Mouse (Mus musculus) midbrain, postnatal 0 days (tissue): ENCODE measurements around the gene Emc6. TPM values are rescaled to one million over a fixed set of nuclear protein-coding genes. Genes with fewer than 3 reads are reported as not detected.

ENCODE experiments used
- ATAC-seq: fragments of 200-750 bp; cut with Nextera tagmentation; 2 replicates; pipeline ENCODE4 v1.8.0; 2017; ENCODE audit warnings: moderate number of reproducible peaks, mild to moderate bottlenecking, moderate TSS enrichment, moderate library complexity; ENCODE audit not compliant: low FRiP score
- DNase-seq: peaks from one replicate; pipeline ENCODE4 v3.0.0-alpha.2; 2015; ENCODE audit warnings: low spot score
- H3K27ac ChIP-seq: fragments of 300-500 bp; sonication (generic); 2 replicates; pipeline ENCODE4 v1.5.1; 2014; ENCODE audit warnings: low read depth, mild to moderate bottlenecking, low read length, mixed read lengths
- H3K27me3 ChIP-seq: fragments of 300-500 bp; sonication (generic); 2 replicates; pipeline ENCODE4 v1.6.1; 2014; ENCODE audit warnings: low read length, control low read depth, mixed read lengths; ENCODE audit not compliant: insufficient read depth
- H3K36me3 ChIP-seq: fragments of 300-500 bp; sonication (generic); 2 replicates; pipeline ENCODE4 v1.6.1; 2014; ENCODE audit warnings: low read length, control low read depth, mixed read lengths; ENCODE audit not compliant: insufficient read depth
- H3K4me1 ChIP-seq: fragments of 300-500 bp; sonication (generic); 2 replicates; pipeline ENCODE4 v1.6.1; 2014; ENCODE audit warnings: mild to moderate bottlenecking, control low read depth, antibody characterized with exemption, low read length, mixed read lengths; ENCODE audit not compliant: insufficient read depth
- H3K4me2 ChIP-seq: fragments of 300-500 bp; sonication (generic); 2 replicates; pipeline ENCODE4 v1.6.1; 2014; ENCODE audit warnings: low read depth, mild to moderate bottlenecking, low read length, mixed read lengths; ENCODE audit not compliant: poor library complexity, severe bottlenecking
- H3K4me3 ChIP-seq: fragments of 300-500 bp; sonication (generic); 2 replicates; pipeline ENCODE4 v1.5.1; 2014; ENCODE audit warnings: low read depth, mild to moderate bottlenecking, low read length, moderate library complexity
- H3K9ac ChIP-seq: fragments of 300-500 bp; sonication (generic); replicated peaks from 2 replicates; pipeline ENCODE4 v1.6.1; 2014; ENCODE audit warnings: mild to moderate bottlenecking, low read length, moderate library complexity, mixed read lengths; ENCODE audit not compliant: poor library complexity, severe bottlenecking
- H3K9me3 ChIP-seq: fragments of 300-500 bp; sonication (generic); 2 replicates; pipeline ENCODE4 v1.6.1; 2016; ENCODE audit warnings: low read length, control low read depth
- CTCF ChIP-seq: IDR thresholded peaks from 2 replicates; pipeline ENCODE4 v1.5.1; 2016; ENCODE audit warnings: antibody characterized with exemption, mild to moderate bottlenecking
- whole genome bisulfite sequencing: fragments of 180-500 bp; shearing (Covaris S2); extraction: QIAGEN DNeasy Blood & Tissue Kit; methylation state at CpG from one replicate; pipeline ENCODE4 v1.1.7; 2014; 5-methylcytosine and 5-hydroxymethylcytosine counted together
- polyA plus RNA-seq: library from polyadenylated mRNA; unstranded; fragments of >200 nt; fragmentation: Nextera tagmentation; extraction: Ambion mirVana; gene quantifications from 2 replicates; pipeline ENCODE4 v1.2.1, GENCODE M21; 2015
- total RNA-seq: library from RNA; depleted of rRNA; stranded (reverse); fragments of >200 nt; gene quantifications from 2 replicates; pipeline ENCODE4 v1.2.3, GENCODE M21; 2014

Emc6 gene
- total and polyA plus RNA-seq, 2 experiments from 2014 or later = 141 to 182 TPM

DNA sequence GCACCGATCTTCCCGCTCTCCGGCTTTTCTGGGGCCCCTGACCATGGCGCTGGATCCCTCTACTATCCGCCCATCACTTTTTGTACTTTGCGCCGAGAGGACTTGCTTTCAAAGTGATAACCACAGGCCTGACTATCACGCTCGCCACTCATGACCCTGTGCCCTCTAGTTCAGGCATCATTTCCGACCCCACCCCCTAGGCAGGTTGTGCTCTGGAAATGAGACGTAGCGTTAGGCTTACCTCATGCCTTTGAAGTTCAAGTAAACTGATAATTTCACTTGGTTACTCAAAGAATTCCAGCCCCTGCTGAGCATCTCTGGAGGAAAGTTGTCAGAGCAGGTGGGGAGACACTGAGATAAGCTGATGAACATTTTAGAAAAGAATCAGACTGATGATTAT is 23.0 kb upstream of the Emc6 start:
- Histone ChIP-seq H3K4me3 (peak overlapping the region; percentile 77), H3K36me3 (peaks cover 4% of the 10 kb centered on the region), H3K9me3 (no peaks in the 10 kb centered on the region), H3K27ac (peak overlapping the region; percentile 66), H3K27me3 (no peaks in the 10 kb centered on the region), H3K4me1 (peaks cover 11% of the 10 kb centered on the region; the same call in 1 of the 2 replicates), H3K9ac (peak overlapping the region; percentile 77), H3K4me2 (peak overlapping the region; percentile 88)
- DNase-seq (peak; percentile 8), ATAC-seq (no peak)
- WGBS = 4% methylated on average over 12 of the region's 12 CpGs
- TF ChIP-seq CTCF = no peak

DNA sequence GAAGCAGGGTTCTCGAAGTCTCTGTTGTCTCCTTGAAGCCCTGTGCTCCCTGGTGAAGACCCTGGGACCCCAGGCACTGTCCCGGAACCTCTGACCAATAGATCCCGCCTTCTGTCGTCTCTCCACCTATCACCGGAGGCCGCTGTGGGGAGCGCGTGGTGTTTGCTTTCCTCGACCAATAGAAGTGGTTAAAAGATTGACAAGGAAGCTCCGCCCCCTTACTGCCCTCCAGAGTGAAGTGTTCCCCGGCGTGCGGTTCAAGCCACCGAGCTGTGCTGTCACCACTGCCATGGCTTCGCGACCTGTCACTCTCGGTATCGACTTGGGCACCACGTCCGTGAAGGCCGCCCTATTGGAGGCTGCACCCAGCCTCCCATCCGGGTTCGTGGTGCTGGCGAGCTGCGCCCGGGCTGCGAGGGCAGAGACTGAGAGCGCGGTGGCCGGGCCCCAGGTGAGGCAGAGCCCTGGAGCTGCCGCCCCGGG is 22.4 kb upstream of the Emc6 start, which contains the start of gene Shpk:
Gene Shpk (plus strand): TSS at position 231 of the 483 bp plus-strand sequence.
- ATAC-seq = peak; percentile 98
- TF ChIP-seq CTCF = peak; percentile 25; the same call in 1 of the 2 replicates
- H3K36me3 ChIP-seq = peaks cover 4% of the 10 kb centered on the region
- H3K9me3 ChIP-seq = no peaks in the 10 kb centered on the region
- peak within 1 kb of the TSS; percentile 88 for H3K4me2 ChIP-seq
- peak within 1 kb of the TSS; percentile 66 for H3K27ac ChIP-seq
- peak within 1 kb of the TSS; percentile 77 for H3K9ac ChIP-seq
- WGBS = under 1% methylated on average over 32 of the region's 32 CpGs
- peaks cover 11% of the 10 kb centered on the region; the same call in 1 of the 2 replicates for H3K4me1 ChIP-seq
- H3K27me3 ChIP-seq = no peaks in the 10 kb centered on the region
- DNase-seq = peak; percentile 97
- peak within 1 kb of the TSS; percentile 77 for H3K4me3 ChIP-seq

DNA sequence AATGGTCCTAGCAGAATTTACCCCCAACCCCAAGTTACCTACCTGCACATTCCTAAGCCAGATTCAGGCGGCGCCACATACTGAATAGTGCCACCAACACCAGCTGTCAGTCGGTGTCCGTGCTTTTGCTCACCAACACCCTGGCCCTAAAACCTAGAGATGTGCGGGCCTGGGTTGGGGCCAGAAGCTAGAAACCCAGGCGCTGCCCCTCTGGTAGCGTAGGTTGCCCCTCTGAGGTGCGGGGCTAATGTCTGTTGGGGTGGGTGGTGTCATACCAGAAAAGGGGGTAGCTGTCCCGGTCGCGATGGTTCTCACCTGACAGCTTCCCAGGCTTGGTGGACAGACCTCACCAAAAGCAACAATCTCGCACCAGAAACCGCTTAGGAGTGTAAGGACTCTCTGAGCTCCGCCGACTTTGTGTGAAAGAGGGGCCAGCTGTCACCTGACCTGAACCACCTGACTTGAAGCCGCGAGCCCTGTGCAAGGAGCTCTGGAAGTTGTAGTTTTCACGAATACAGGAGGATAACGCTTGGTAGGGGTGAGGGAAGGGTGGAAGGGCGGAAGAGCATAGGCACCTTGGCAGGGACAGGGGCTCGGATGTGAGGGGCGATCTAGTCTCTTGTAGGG is 21.9 kb upstream of the Emc6 start, which contains the start of gene Ctns:
Gene Ctns (minus strand): TSS at position 440 of the 627 bp plus-strand sequence.
- Histone ChIP-seq H3K27ac (peak within 1 kb of the TSS; percentile 66), H3K36me3 (peaks cover 4% of the 10 kb centered on the region), H3K4me2 (peak within 1 kb of the TSS; percentile 88), H3K9me3 (no peaks in the 10 kb centered on the region), H3K4me1 (peaks cover 11% of the 10 kb centered on the region; the same call in 1 of the 2 replicates), H3K27me3 (no peaks in the 10 kb centered on the region), H3K4me3 (peak within 1 kb of the TSS; percentile 77), H3K9ac (peak within 1 kb of the TSS; percentile 77)
- ATAC-seq = peak; percentile 96
- peak; percentile 18 for TF ChIP-seq CTCF
- under 1% methylated on average over 22 of the region's 22 CpGs for WGBS
- peak; percentile 92 for DNase-seq

DNA sequence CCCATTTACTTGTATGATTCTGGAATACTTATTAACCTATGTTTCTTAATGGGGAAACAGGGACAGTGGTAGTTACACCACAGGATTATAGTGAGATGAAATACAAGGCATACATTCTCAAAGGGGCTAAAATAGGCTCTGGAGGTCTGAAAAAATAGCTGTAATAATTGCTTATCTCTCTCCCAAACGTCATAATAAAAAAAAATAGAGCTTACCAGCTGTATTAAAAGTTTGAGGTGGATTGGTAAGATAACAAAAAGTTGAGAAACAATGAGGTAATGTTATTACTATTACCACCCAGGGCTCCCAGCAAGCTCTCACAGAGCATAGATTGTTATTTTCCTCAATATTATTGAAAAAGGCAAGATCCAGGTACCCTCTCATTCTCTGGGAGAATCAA is 21.4 kb upstream of the Emc6 start:
- peak overlapping the region; percentile 77 for H3K9ac ChIP-seq
- DNase-seq (no peak), ATAC-seq (no peak)
- H3K4me1 ChIP-seq = peaks cover 11% of the 10 kb centered on the region; the same call in 1 of the 2 replicates
- H3K9me3 ChIP-seq = no peaks in the 10 kb centered on the region
- H3K27ac ChIP-seq = no peak overlapping the region
- peak overlapping the region; percentile 88 for H3K4me2 ChIP-seq
- 6% methylated on average over 1 of the region's 1 CpGs for WGBS
- no peaks in the 10 kb centered on the region for H3K27me3 ChIP-seq
- H3K36me3 ChIP-seq = peaks cover 5% of the 10 kb centered on the region
- H3K4me3 ChIP-seq = peak overlapping the region; percentile 77
- no peak for TF ChIP-seq CTCF

DNA sequence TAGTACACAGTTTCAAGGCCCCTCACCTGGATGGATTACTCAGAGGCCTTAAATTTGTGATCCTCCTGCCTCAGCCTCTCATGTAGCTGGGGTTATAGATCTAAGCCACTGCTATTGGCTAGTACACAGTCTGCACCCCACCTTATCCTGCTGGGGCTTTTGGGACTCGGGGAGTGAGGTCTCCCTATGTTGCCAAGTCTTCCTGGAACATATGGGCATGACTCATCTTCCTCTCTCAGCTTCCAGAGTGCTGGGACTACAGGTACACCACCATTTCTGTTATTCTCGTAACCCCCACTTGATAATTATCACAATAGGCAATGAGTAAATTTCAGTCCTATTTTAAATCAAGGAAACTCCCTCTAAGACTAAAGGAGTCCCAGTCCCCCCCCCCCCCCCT is 17.6 kb upstream of the Emc6 start:
- ATAC-seq = no peak
- TF ChIP-seq CTCF = no peak
- H3K4me2 ChIP-seq = no peak overlapping the region
- H3K9ac ChIP-seq = no peak overlapping the region
- peaks cover 31% of the 10 kb centered on the region for H3K36me3 ChIP-seq
- H3K4me1 ChIP-seq = peaks cover 11% of the 10 kb centered on the region; the same call in 1 of the 2 replicates
- no peak overlapping the region for H3K4me3 ChIP-seq
- no peak overlapping the region for H3K27ac ChIP-seq
- 78% methylated on average over 2 of the region's 2 CpGs for WGBS
- no peaks in the 10 kb centered on the region for H3K9me3 ChIP-seq
- no peak for DNase-seq
- H3K27me3 ChIP-seq = no peaks in the 10 kb centered on the region

DNA sequence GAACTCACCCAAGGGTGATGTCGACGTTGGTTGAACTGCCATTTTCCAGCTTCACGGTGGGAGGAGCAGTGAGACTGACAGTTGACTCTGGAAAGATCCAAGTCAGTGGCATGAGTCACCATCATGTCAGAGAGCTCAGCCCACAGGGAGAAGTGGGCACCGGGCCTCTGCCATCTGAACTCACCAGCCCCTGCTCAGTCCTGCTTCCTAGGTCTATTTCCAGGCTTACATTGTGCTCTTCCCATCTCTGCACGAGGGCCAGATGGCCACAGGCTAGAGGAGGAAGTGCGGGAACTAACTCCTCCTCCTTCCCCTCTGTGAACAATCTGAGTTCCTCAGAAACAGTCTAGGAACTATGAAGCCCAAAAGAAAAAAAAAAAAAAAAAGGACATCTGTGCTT is 16.2 kb upstream of the Emc6 start:
- Histone ChIP-seq H3K9ac (no peak overlapping the region), H3K4me3 (no peak overlapping the region), H3K4me2 (no peak overlapping the region), H3K9me3 (no peaks in the 10 kb centered on the region), H3K27me3 (no peaks in the 10 kb centered on the region), H3K27ac (no peak overlapping the region), H3K4me1 (peaks cover 10% of the 10 kb centered on the region; the same call in 1 of the 2 replicates), H3K36me3 (peaks cover 41% of the 10 kb centered on the region)
- WGBS = 81% methylated on average over 6 of the region's 6 CpGs
- no peak for DNase-seq
- TF ChIP-seq CTCF = no peak
- ATAC-seq = no peak
